Mouse (Mus musculus): ENCODE data around the gene Rpl18.

Rpl18 gene

GRCm38 (mm10) chr7:45700301-45701015, 14.8 kb upstream of the Rpl18 start:
- peak; percentile 88 for DNase-seq (ENCODE audit: low spot score)

- DNase-seq (ENCODE audit: low spot score): peak; percentile 71
Observed at GRCm38 (mm10) chr7:45701072-45701471, 14.2 kb upstream of the Rpl18 start.

GRCm38 (mm10) chr7:45701607-45702006, 13.7 kb upstream of the Rpl18 start:
- DNase-seq (ENCODE audit: low spot score): no peak

GRCm38 (mm10) chr7:45702316-45702715, 12.9 kb upstream of the Rpl18 start:
- DNase-seq (ENCODE audit: low spot score): no peak

GRCm38 (mm10) chr7:45702809-45703520, 12.3 kb upstream of the Rpl18 start:
- DNase-seq (ENCODE audit: low spot score): no peak

- DNase-seq (ENCODE audit: low spot score): no peak
Observed at GRCm38 (mm10) chr7:45703521-45704033, 11.7 kb upstream of the Rpl18 start.

- DNase-seq (ENCODE audit: low spot score): peak; percentile 84
Observed at GRCm38 (mm10) chr7:45704046-45704559, 11.2 kb upstream of the Rpl18 start.

GRCm38 (mm10) chr7:45704730-45705442, 10.4 kb upstream of the Rpl18 start, which contains the start of gene Dbp:
Gene Dbp, plus strand, starts transcription at chr7:45705088.
- peak; percentile 97 for DNase-seq (ENCODE audit: low spot score)

GRCm38 (mm10) chr7:45705443-45705864, 9.8 kb upstream of the Rpl18 start:
- DNase-seq (ENCODE audit: low spot score): no peak

- peak; percentile 59 for DNase-seq (ENCODE audit: low spot score)
Observed at GRCm38 (mm10) chr7:45705873-45706281, 9.4 kb upstream of the Rpl18 start.

GRCm38 (mm10) chr7:45706721-45707241, 8.5 kb upstream of the Rpl18 start:
- peak; percentile 85 for DNase-seq (ENCODE audit: low spot score)

GRCm38 (mm10) chr7:45707375-45707967, 7.8 kb upstream of the Rpl18 start:
- peak; percentile 93 for DNase-seq (ENCODE audit: low spot score)

- no peak for DNase-seq (ENCODE audit: low spot score)
Observed at GRCm38 (mm10) chr7:45708221-45708761, 7.0 kb upstream of the Rpl18 start.

- DNase-seq (ENCODE audit: low spot score): peak; percentile 67
Observed at GRCm38 (mm10) chr7:45709036-45709435, 6.2 kb upstream of the Rpl18 start.

GRCm38 (mm10) chr7:45709677-45710355, 5.4 kb upstream of the Rpl18 start:
- no peak for DNase-seq (ENCODE audit: low spot score)

- no peak for DNase-seq (ENCODE audit: low spot score)
Observed at GRCm38 (mm10) chr7:45710477-45711191, 4.6 kb upstream of the Rpl18 start.

- DNase-seq (ENCODE audit: low spot score): no peak
Observed at GRCm38 (mm10) chr7:45711316-45712021, 3.8 kb upstream of the Rpl18 start.

GRCm38 (mm10) chr7:45712022-45712757, 3.1 kb upstream of the Rpl18 start:
- no peak for DNase-seq (ENCODE audit: low spot score)

- no peak for DNase-seq (ENCODE audit: low spot score)
Observed at GRCm38 (mm10) chr7:45713396-45713795, 1.9 kb upstream of the Rpl18 start.
